Mouse (Mus musculus) spleen, adult 2 months (tissue): ENCODE results near the gene Lmbrd2.

ENCODE experiments used
- CTCF ChIP-seq: fragments of 200-500 bp; IDR thresholded peaks from 2 replicates; pipeline ENCODE4 v1.5.1; 2011; ENCODE audit warnings: mild to moderate bottlenecking, inconsistent platforms; ENCODE audit not compliant: insufficient read depth, insufficient read length, insufficient replicate concordance; ENCODE audit errors: extremely low read depth
- POLR2A ChIP-seq: fragments of 200-500 bp; IDR thresholded peaks from 2 replicates; pipeline ENCODE4 v1.6.1; 2011; ENCODE audit warnings: low read depth, low read length, inconsistent platforms

DNA sequence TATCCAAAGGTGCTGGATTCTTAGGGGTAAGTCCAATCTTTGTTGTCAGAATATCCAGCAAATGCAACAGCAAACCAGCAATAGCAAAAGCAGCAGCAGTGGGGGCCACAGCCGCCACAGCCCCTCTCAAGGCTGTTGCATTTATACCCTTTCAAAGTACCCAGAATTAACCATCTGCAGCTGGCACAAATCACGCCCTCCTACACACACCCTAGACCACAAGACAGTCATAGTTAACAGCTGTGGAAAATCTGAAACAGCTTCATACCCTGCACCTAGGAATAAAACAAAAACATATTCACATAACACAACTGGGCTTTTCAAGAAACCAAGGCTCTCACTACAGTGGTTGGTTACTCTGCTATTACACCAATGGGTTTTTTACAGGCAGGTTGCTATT, 49.4 kb downstream of the Lmbrd2 start:
- no peak for TF ChIP-seq CTCF
- no peak for TF ChIP-seq POLR2A
